Mouse (Mus musculus) forebrain, embryonic 16.5 days (tissue): ENCODE measurements around the gene Acat3. TPM values are rescaled to one million over a fixed set of nuclear protein-coding genes. Genes with fewer than 3 reads are reported as not detected.

Experiments
- ATAC-seq: fragments of 200-750 bp; cut with Nextera tagmentation; 2 replicates; pipeline ENCODE4 v1.8.0; 2017; ENCODE audit warnings: mild to moderate bottlenecking, moderate library complexity
- H3K27ac ChIP-seq: fragments of 300-500 bp; sonication (generic); 2 replicates; pipeline ENCODE4 v1.5.1; 2014; ENCODE audit warnings: low read length, control low read depth
- H3K27me3 ChIP-seq: fragments of 300-500 bp; sonication (generic); replicated peaks from 2 replicates; pipeline ENCODE4 v1.6.1; 2014; ENCODE audit warnings: low read length; ENCODE audit not compliant: control insufficient read depth, insufficient read depth
- H3K36me3 ChIP-seq: fragments of 300-500 bp; sonication (generic); 2 replicates; pipeline ENCODE4 v1.6.1; 2014; ENCODE audit not compliant: control insufficient read depth, insufficient read depth
- H3K4me1 ChIP-seq: fragments of 300-500 bp; sonication (generic); replicated peaks from 2 replicates; pipeline ENCODE4 v1.6.1; 2014; ENCODE audit warnings: low read length; ENCODE audit not compliant: control insufficient read depth, insufficient read depth
- H3K4me2 ChIP-seq: fragments of 300-500 bp; sonication (generic); 2 replicates; pipeline ENCODE4 v1.6.1; 2014; ENCODE audit warnings: mild to moderate bottlenecking, low read length, control low read depth
- H3K4me3 ChIP-seq: fragments of 300-500 bp; sonication (generic); replicated peaks from 2 replicates; pipeline ENCODE4 v1.5.1; 2014; ENCODE audit warnings: mild to moderate bottlenecking, low read length, control low read depth
- H3K9ac ChIP-seq: fragments of 300-500 bp; sonication (generic); replicated peaks from 2 replicates; pipeline ENCODE4 v1.6.1; 2014; ENCODE audit warnings: low read depth, low read length, control low read depth
- H3K9me3 ChIP-seq: fragments of 300-500 bp; sonication (generic); 2 replicates; pipeline ENCODE4 v1.6.1; 2016; ENCODE audit warnings: low read length; ENCODE audit not compliant: control insufficient read depth
- WGBS: fragments of 180-500 bp; shearing (Covaris S2); extraction: QIAGEN DNeasy Blood & Tissue Kit; methylation state at CpG from one replicate; pipeline ENCODE4 v1.1.7; 2014; 5-methylcytosine and 5-hydroxymethylcytosine counted together
- polyA plus RNA-seq: library from polyadenylated mRNA; unstranded; fragments of >200 nt; fragmentation: Nextera tagmentation; extraction: Ambion mirVana; gene quantifications from 2 replicates; pipeline ENCODE4 v1.2.1, GENCODE M21; 2015

The Acat3 gene
- polyA plus RNA-seq, 1 experiment from 2014 or later: 1.0 TPM

- Histone ChIP-seq H3K9ac (no peak overlapping the region), H3K4me1 (no peaks in the 10 kb centered on the region), H3K36me3 (peaks cover 46% of the 10 kb centered on the region), H3K27me3 (no peaks in the 10 kb centered on the region), H3K4me2 (no peak overlapping the region), H3K4me3 (no peak overlapping the region), H3K9me3 (no peaks in the 10 kb centered on the region), H3K27ac (no peak overlapping the region)
- 87% methylated on average over 8 of the region's 8 CpGs for WGBS
- ATAC-seq: no peak
These were observed 14.7 kb downstream of the Acat3 start for GRCm38 (mm10) chr17:12925703-12926180.

- peaks cover 52% of the 10 kb centered on the region for H3K36me3 ChIP-seq
- H3K27me3 ChIP-seq: no peaks in the 10 kb centered on the region
- no peak overlapping the region for H3K4me2 ChIP-seq
- H3K9ac ChIP-seq: no peak overlapping the region
- H3K4me1 ChIP-seq: no peaks in the 10 kb centered on the region
- no peaks in the 10 kb centered on the region for H3K9me3 ChIP-seq
- H3K27ac ChIP-seq: no peak overlapping the region
- H3K4me3 ChIP-seq: no peak overlapping the region
- WGBS: 86% methylated on average over 3 of the region's 3 CpGs
- ATAC-seq: no peak
These were observed 15.4 kb downstream of the Acat3 start for GRCm38 (mm10) chr17:12925001-12925400.

GRCm38 (mm10) chr17:12921073-12921472 lies 19.3 kb downstream of the Acat3 start:
- no peak overlapping the region for H3K9ac ChIP-seq
- H3K36me3 ChIP-seq: peaks cover 59% of the 10 kb centered on the region
- no peaks in the 10 kb centered on the region for H3K9me3 ChIP-seq
- peaks cover 4% of the 10 kb centered on the region for H3K4me1 ChIP-seq
- no peak overlapping the region for H3K27ac ChIP-seq
- no peak overlapping the region for H3K4me3 ChIP-seq
- H3K4me2 ChIP-seq: no peak overlapping the region
- WGBS: 96% methylated on average over 1 of the region's 1 CpGs
- ATAC-seq: no peak
- H3K27me3 ChIP-seq: no peaks in the 10 kb centered on the region

- Histone ChIP-seq H3K27me3 (no peaks in the 10 kb centered on the region), H3K27ac (peak overlapping the region; percentile 83), H3K9ac (peak overlapping the region; percentile 94), H3K36me3 (peaks cover 34% of the 10 kb centered on the region), H3K9me3 (no peaks in the 10 kb centered on the region), H3K4me1 (peaks cover 11% of the 10 kb centered on the region), H3K4me3 (peak overlapping the region; percentile 89), H3K4me2 (peak overlapping the region; percentile 71)
- under 1% methylated on average over 39 of the region's 40 CpGs for WGBS
- peak; percentile 47 for ATAC-seq
These were observed 23.6 kb downstream of the Acat3 start for GRCm38 (mm10) chr17:12916588-12917380.

- Histone ChIP-seq H3K36me3 (peaks cover 28% of the 10 kb centered on the region), H3K27ac (peak within 1 kb of the TSS; percentile 83), H3K9me3 (no peaks in the 10 kb centered on the region), H3K27me3 (no peaks in the 10 kb centered on the region), H3K9ac (peak within 1 kb of the TSS; percentile 94), H3K4me3 (peak within 1 kb of the TSS; percentile 89), H3K4me1 (peaks cover 11% of the 10 kb centered on the region), H3K4me2 (peak within 1 kb of the TSS; percentile 93)
- WGBS: under 1% methylated on average over 56 of the region's 56 CpGs
- peak; percentile 99 for ATAC-seq
These were observed 24.4 kb downstream of the Acat3 start, which contains the start of gene Mrpl18 for GRCm38 (mm10) chr17:12915881-12916583. Gene Mrpl18, minus strand, starts transcription at chr17:12916345.

GRCm38 (mm10) chr17:12915488-12915880 lies 24.9 kb downstream of the Acat3 start, which contains the start of gene Tcp1:
Gene Tcp1, plus strand, starts transcription at chr17:12915701.
- H3K4me3 ChIP-seq: peak within 1 kb of the TSS; percentile 89
- H3K4me2 ChIP-seq: peak within 1 kb of the TSS; percentile 93
- H3K4me1 ChIP-seq: peaks cover 11% of the 10 kb centered on the region
- H3K36me3 ChIP-seq: peaks cover 31% of the 10 kb centered on the region
- peak within 1 kb of the TSS; percentile 94 for H3K9ac ChIP-seq
- 1% methylated on average over 18 of the region's 18 CpGs for WGBS
- no peaks in the 10 kb centered on the region for H3K27me3 ChIP-seq
- H3K27ac ChIP-seq: peak within 1 kb of the TSS; percentile 83
- H3K9me3 ChIP-seq: no peaks in the 10 kb centered on the region
- ATAC-seq: no peak

- Histone ChIP-seq H3K4me2 (no peak overlapping the region), H3K36me3 (peaks cover 16% of the 10 kb centered on the region), H3K27ac (no peak overlapping the region), H3K27me3 (no peaks in the 10 kb centered on the region), H3K4me3 (no peak overlapping the region), H3K9me3 (no peaks in the 10 kb centered on the region), H3K9ac (no peak overlapping the region), H3K4me1 (peaks cover 7% of the 10 kb centered on the region)
- WGBS: 90% methylated on average over 8 of the region's 8 CpGs
- no peak for ATAC-seq
These were observed 30.0 kb downstream of the Acat3 start for GRCm38 (mm10) chr17:12910391-12910790.

GRCm38 (mm10) chr17:12909361-12910280 lies 30.8 kb downstream of the Acat3 start, which contains the start of gene Pnldc1:
Gene Pnldc1, minus strand, starts transcription at chr17:12910230.
- ATAC-seq: no peak
- Histone ChIP-seq H3K36me3 (peaks cover 16% of the 10 kb centered on the region), H3K4me1 (no peaks in the 10 kb centered on the region; the same call in 1 of the 2 replicates), H3K4me3 (no peak within 1 kb of the TSS), H3K9me3 (no peaks in the 10 kb centered on the region), H3K9ac (no peak within 1 kb of the TSS), H3K4me2 (no peak within 1 kb of the TSS), H3K27me3 (no peaks in the 10 kb centered on the region), H3K27ac (no peak within 1 kb of the TSS)
- WGBS: 84% methylated on average over 35 of the region's 35 CpGs
